Mouse (Mus musculus): ENCODE data around the gene Cks2. TPM values are rescaled to one million over a fixed set of nuclear protein-coding genes. Genes with fewer than 3 reads are reported as not detected.
A peak's percentile ranks its signal among the peaks of the same experiment; 100 is the strongest.

Cks2 gene
- total RNA-seq, 2 experiments from 2014 or later, result not detected

DNA sequence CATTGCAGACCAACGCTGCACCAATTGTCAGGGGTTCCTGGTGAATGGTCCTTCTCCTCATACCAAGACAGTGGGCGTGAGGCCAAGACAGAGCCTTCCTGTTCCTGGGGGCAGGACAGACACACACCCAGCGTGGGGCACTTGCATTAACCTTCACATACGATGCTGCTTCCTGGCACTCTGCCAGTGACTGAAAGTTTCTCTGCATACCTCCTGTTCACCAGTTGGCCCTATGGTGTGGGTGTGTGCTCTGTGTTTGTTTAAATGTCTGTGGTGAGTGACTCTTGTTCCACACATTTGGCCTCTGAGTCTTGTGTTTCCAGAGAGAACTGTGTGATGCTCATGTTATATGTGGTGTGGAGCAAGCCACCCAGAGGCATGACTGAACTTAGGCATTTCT is 31.6 kb downstream of the Cks2 start:
- H3K4me3 ChIP-seq, result no peak overlapping the region
- intact Hi-C loops (cut with DNase I), result no loop called here
- no peak for DNase-seq
- no peak for TF ChIP-seq CTCF (IDR thresholded peaks at IDR 0.05)
- H3K27ac ChIP-seq, result no peak overlapping the region

DNA sequence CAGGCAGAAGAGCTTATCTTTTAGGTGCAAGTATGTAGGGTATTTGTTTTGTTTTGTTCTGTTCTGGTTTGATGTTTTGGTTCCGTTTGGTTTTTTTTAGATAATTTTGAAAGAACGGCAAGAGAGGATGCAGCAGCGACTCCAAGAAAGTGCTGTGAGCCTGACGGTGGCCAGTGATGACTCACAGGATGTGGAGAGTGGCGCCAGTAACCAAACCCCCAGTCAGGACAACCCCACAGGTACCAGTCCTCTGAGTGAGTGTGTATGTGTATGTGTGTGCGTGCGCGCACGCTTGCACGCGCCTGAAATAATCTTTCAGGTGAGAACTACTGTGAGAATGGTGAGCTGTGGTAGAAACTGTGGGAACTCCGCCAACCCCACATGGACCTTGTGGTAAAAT is 32.0 kb downstream of the Cks2 start:
- no peak for TF ChIP-seq CTCF (IDR thresholded peaks at IDR 0.05)
- no peak overlapping the region for H3K4me3 ChIP-seq
- H3K27ac ChIP-seq, result no peak overlapping the region
- no peak for DNase-seq
- intact Hi-C loops (cut with DNase I), result no loop called here

DNA sequence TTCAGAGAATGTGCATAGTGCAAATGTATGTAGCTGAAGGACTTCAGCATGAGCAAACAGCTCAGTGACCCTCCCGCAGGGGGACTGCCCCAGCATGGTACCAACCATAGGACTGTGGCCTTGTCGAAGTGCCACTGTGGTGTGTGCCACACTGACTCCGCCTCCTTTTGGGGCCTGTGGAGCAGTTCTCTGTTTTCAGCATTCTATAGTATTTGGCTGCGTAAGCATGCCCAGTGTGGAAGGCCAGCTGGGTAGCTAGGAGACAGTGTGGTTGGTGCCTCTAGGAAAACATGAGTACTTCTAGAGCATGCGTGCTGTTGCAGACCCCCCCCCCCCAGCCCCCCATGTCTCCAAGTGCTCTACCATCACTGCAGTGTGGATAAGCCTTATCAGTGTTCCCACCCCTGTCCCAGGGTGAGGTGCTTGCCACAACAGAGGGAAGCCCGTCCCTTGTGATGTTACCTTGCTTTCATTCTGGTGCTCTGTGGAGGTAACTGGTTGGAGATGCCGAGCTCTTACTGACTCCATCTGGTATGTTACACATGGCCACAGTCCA is 32.7 kb downstream of the Cks2 start:
- H3K27ac ChIP-seq, result no peak overlapping the region
- DNase-seq, result no peak
- H3K4me3 ChIP-seq, result no peak overlapping the region
- TF ChIP-seq CTCF (IDR thresholded peaks at IDR 0.05), result no peak
- intact Hi-C loops (cut with DNase I), result no loop called here

DNA sequence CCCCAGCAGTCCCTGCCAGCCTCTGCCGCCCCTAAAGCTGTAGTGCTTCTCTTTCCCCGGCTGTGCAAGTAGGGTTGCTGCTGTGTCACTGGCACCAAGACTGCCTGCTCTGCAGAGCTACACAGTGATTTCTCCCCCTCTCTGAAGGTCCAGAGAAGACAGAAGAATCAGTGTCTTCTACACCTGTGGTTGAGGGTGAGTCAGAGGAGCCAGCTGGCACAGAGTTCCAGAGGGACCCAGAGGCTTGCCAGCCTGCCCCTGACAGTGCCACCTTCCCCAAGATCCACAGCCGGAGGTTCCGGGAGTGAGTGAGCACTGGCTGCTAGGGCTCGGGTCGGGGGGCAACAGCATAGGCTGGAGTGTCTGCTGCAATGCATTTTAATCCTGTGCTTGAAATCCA is 33.7 kb downstream of the Cks2 start:
- no peak overlapping the region for H3K4me3 ChIP-seq
- H3K27ac ChIP-seq, result no peak overlapping the region
- TF ChIP-seq CTCF (IDR thresholded peaks at IDR 0.05), result no peak
- DNase-seq, result no peak
- intact Hi-C loops (cut with DNase I), result no loop called here

DNA sequence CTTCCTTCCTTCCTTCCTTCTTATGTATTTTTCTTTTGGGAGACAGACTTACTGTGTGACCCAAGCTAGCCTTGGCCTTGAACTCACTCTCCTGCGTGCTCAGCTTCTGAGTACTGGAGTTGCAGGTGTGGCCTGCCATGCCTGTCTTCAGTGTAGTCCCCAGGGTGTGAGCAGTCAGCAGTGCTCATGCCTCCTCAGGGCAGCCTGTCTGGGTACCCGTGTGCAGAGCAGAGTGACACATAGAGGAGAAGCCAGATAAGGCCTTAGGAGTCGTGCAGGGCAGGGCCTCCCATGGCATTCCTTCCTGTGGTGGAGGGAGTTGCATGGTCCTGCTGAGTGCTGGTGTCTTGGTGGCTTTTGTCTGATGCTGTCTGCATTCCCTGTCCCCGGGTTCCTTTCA is 34.3 kb downstream of the Cks2 start:
- no peak overlapping the region for H3K4me3 ChIP-seq
- TF ChIP-seq CTCF (IDR thresholded peaks at IDR 0.05), result no peak
- intact Hi-C loops (cut with DNase I), result no loop called here
- no peak for DNase-seq
- no peak overlapping the region for H3K27ac ChIP-seq

DNA sequence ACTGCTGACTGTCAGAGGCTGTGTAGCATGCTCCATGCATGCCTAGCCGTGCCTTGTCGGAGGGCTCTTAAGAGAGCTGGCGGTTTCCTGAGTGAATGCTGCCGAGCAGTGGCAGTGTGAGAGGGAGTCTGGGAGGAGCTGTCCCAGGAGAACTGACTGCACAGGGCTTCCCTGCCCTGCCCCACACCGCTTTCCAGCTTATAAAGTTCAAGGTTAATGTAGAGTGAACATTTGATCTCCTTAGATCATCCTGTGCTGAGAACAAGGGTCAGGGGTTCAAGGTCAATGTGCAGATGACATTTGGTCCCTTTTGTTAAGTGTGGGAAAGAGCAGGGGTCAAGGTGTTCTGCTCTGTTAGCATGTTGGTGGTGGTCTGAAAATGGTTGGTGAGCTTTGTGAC is 36.0 kb downstream of the Cks2 start:
- intact Hi-C loops (cut with DNase I), result no loop called here
- no peak for TF ChIP-seq CTCF (IDR thresholded peaks at IDR 0.05)
- H3K27ac ChIP-seq, result no peak overlapping the region

DNA sequence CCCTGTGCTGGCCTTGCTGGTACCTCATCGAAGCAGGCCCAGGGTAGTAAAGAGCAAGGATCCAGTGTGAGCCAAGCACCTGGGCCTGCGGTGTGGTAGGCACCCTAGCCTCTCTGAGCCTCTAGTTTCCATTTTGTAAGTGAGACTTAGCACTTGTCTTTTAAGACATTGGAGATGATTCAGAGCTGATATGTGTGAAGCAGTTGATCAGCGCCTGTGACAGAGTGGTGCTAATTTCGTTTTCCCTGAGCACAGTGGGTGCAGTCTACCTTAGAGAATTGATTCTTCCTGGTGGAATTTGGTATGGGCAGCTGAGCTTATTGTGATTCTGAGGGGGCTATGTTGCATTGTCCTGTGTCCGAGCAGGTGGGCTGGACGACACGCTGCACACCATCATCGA is 36.6 kb downstream of the Cks2 start:
- no peak overlapping the region for H3K4me3 ChIP-seq
- DNase-seq, result no peak
- H3K27ac ChIP-seq, result no peak overlapping the region
- intact Hi-C loops (cut with DNase I), result no loop called here
- no peak for TF ChIP-seq CTCF (IDR thresholded peaks at IDR 0.05)

More for the DNA sequence above, 36.0 kb downstream of the Cks2 start:
- no peak for DNase-seq
- H3K4me3 ChIP-seq, result no peak overlapping the region

DNA sequence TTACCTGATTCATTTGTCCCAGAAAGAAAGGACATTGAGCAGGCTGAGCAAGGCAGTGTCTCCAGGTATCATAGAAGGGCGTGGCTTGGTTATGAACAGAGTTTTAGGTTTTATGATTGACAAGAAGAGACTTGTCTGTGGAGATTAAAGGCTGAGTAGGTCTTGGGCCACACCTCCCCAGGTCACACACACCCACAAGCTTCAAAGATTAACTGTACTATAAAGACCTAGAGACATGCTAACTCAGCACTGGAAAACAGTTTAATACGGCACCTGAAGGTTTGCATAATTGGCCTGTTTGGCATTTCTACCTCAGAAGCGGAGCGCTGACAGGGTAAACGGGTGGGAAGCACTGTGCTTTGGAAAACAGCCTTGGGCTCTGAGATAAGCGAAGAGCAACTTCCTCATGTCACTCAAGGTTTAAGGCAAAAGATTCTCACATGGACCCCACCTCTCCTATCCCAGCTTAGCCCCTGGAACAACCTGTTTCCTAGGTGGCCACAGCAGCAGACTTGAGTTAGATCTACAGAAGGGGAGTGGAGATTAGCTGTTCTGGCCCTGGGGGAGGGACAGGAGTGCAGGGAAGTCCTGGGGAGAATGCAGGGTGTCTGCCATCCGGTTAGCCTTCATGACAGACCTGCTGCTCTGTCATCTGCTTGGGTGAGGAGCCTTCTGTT is 40.4 kb downstream of the Cks2 start:
- no peak for DNase-seq
- TF ChIP-seq CTCF (IDR thresholded peaks at IDR 0.05), result no peak
- intact Hi-C loops (cut with DNase I), result no loop called here

DNA sequence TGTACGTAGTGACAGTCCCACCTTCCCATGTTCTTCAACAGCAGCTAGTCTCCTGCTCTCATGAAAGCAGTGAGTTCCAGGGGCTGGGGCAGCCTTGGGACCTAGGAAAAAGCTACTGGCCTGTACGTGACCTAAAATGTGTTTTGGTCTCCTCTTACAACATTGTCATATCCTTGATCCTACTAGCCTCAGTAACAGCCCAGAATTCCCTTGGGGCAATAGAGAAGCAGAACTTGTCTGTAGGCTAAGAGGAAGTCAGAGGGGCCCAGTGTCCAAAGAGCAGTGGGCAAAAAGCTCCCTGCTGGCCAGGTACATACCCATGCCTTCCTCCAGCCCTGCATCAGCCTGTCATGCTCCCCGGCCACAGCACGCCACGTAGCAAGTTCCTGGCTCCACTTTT is 41.9 kb downstream of the Cks2 start:
- intact Hi-C loops (cut with DNase I), result no loop called here

More for the DNA sequence above, 40.4 kb downstream of the Cks2 start:
- H3K4me3 ChIP-seq, result no peak overlapping the region
- H3K27ac ChIP-seq, result no peak overlapping the region

DNA sequence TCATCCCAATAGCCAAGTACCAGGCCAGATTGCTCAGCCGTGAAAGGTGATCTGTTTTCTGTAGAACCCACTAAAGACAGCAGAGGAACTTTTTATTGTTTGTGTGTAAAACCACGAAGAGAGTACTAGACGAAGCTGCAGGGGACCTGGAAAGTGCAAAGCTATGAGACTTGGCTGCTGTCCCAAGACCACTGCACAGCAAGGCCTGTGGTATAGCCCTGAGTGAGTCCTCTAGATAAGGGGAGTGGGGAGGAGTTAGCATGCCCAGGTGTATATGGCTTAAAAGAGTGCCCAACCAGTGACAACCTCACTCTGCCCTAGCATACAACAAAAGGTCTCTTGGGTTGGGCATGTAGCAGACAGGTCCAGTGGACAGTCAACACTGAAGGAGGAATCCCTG is 43.7 kb downstream of the Cks2 start:
- no peak overlapping the region for H3K27ac ChIP-seq
- peak; percentile 4 for DNase-seq
- no peak for TF ChIP-seq CTCF (IDR thresholded peaks at IDR 0.05)
- intact Hi-C loops (cut with DNase I), result no loop called here
- H3K4me3 ChIP-seq, result no peak overlapping the region

More for the DNA sequence above, 41.9 kb downstream of the Cks2 start:
- no peak overlapping the region for H3K27ac ChIP-seq
- no peak for TF ChIP-seq CTCF (IDR thresholded peaks at IDR 0.05)
- no peak for DNase-seq
- H3K4me3 ChIP-seq, result no peak overlapping the region

DNA sequence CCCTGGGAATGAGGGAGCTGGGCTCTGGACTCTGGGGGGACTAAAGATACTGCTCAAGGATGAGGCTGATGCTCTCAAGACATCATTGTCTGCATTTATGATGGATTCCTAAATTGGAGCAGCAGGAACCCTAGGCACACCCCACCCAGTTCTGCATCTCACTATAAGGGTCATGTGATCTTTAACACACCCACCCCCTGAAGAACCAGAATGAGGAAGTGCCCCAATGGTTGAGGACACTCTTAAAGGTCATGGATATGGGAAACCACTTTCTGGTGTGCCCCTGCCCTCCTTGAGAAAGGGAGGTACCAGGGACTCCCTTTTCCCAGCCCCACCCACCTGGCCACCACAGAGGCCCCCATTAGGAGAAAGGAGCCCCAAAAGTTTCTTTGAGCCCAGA is 51.4 kb downstream of the Cks2 start:
- intact Hi-C loops (cut with DNase I), result no loop called here
- TF ChIP-seq CTCF (IDR thresholded peaks at IDR 0.05), result no peak
- Histone ChIP-seq H3K27ac (no peak overlapping the region), H3K4me3 (no peak overlapping the region)
- DNase-seq, result no peak

DNA sequence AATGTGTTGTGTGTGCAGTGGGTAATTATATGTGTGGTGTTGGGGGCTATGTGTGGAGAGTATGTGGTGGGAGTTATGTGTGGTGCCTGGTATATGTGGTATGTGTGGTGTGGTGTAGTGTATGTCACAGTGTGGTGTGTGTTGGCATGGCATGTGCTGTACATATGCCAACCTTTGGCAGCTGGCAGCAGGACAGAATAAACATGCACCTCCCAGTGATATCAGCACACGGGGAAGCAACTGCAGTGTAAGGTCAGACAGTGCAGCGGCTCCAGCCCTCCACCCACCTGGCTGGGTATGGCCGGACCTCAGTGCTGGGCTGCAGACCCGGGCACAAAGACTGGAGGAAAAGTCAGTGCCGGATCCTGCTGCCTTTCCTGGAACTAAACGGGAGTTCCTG is 52.4 kb downstream of the Cks2 start:
- no peak for TF ChIP-seq CTCF (IDR thresholded peaks at IDR 0.05)
- H3K27ac ChIP-seq, result peak overlapping the region; percentile 29
- DNase-seq, result no peak
- intact Hi-C loops (cut with DNase I), result no loop called here
- H3K4me3 ChIP-seq, result no peak overlapping the region

DNA sequence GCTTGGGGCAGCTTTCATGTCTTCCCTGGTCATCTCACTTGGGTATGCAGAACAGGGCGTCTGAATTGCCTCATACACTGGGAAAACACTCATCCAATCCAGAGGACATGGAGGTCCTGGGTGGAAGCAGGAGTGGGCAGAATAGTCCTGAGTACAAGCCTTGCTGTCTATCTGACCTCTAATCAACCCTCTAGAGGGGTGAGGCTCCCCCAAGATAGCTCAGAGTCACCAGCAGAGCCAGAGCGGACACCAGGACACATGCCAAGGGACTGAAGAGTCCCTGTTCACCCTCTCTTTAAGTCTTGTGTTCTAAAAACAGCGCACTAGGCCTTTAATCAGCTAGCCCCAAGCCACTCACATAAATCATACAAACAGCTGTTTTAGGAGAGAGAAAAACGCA is 52.9 kb downstream of the Cks2 start:
- Histone ChIP-seq H3K4me3 (no peak overlapping the region), H3K27ac (peak overlapping the region; percentile 29)
- no peak for DNase-seq
- intact Hi-C loops (cut with DNase I), result no loop called here
- no peak for TF ChIP-seq CTCF (IDR thresholded peaks at IDR 0.05)

DNA sequence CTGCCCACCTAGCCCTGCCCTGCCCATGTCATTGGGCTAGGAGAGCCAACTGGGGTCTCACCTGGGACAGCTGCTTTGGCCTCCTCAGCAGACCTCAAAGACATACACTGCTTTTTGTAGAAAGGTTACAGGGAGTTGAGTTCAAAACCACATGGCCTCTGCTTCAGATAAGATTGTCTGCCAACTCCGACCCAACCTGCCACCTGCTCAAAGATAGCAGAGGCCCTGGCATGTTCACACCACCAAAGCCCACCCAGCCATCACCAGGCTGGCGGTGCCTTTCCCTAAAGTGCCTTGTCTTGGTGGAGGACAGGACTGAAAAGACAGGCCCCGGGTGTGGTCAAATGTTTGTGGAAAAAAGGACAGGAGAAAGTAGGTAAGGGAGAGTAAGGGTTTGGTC is 53.3 kb downstream of the Cks2 start:
- Histone ChIP-seq H3K27ac (peak overlapping the region; percentile 29), H3K4me3 (no peak overlapping the region)
- intact Hi-C loops (cut with DNase I), result no loop called here
- TF ChIP-seq CTCF (IDR thresholded peaks at IDR 0.05), result no peak
- no peak for DNase-seq

Other genes starting within 250 kb of the Cks2 start
- gene S1pr3, start 236.6 kb upstream of the Cks2 start, total RNA-seq (2021), result 1 to 10 TPM; 3.3 to 4.4 TPM
- gene Shc3, start 75.8 kb upstream of the Cks2 start, total RNA-seq (2021), result 1 to 10 TPM in 1 of 2 experiments, under 1 TPM in 1; 0.59 to 1.4 TPM
- gene Secisbp2, start 6.5 kb downstream of the Cks2 start, total RNA-seq (2021), result 10 to 100 TPM; 11.1 to 11.7 TPM
- gene Sema4d, start 148.5 kb downstream of the Cks2 start, total RNA-seq (2021), result 100 to 1,000 TPM; 110 to 132 TPM
- 100 to 1,000 TPM in 1 of 2 experiments, 10 to 100 TPM in 1; 22.4 to 127 TPM for gene Gadd45g, start 201.4 kb downstream of the Cks2 start, total RNA-seq (2021)

All from gastrocnemius, adult 2 months (tissue).